Mouse (Mus musculus) midbrain, postnatal 0 days (tissue): ENCODE measurements around the gene Zkscan17. TPM values are rescaled to one million over a fixed set of nuclear protein-coding genes. Genes with fewer than 3 reads are reported as not detected.

ENCODE experiments used
- ATAC-seq: fragments of 200-750 bp; cut with Nextera tagmentation; 2 replicates; pipeline ENCODE4 v1.8.0; 2017; ENCODE audit warnings: moderate number of reproducible peaks, mild to moderate bottlenecking, moderate TSS enrichment, moderate library complexity; ENCODE audit not compliant: low FRiP score
- DNase-seq: peaks from one replicate; pipeline ENCODE4 v3.0.0-alpha.2; 2015; ENCODE audit warnings: low spot score
- H3K27ac ChIP-seq: fragments of 300-500 bp; sonication (generic); 2 replicates; pipeline ENCODE4 v1.5.1; 2014; ENCODE audit warnings: low read depth, mild to moderate bottlenecking, low read length, mixed read lengths
- H3K27me3 ChIP-seq: fragments of 300-500 bp; sonication (generic); 2 replicates; pipeline ENCODE4 v1.6.1; 2014; ENCODE audit warnings: low read length, control low read depth, mixed read lengths; ENCODE audit not compliant: insufficient read depth
- H3K36me3 ChIP-seq: fragments of 300-500 bp; sonication (generic); 2 replicates; pipeline ENCODE4 v1.6.1; 2014; ENCODE audit warnings: low read length, control low read depth, mixed read lengths; ENCODE audit not compliant: insufficient read depth
- H3K4me1 ChIP-seq: fragments of 300-500 bp; sonication (generic); 2 replicates; pipeline ENCODE4 v1.6.1; 2014; ENCODE audit warnings: mild to moderate bottlenecking, control low read depth, antibody characterized with exemption, low read length, mixed read lengths; ENCODE audit not compliant: insufficient read depth
- H3K4me2 ChIP-seq: fragments of 300-500 bp; sonication (generic); 2 replicates; pipeline ENCODE4 v1.6.1; 2014; ENCODE audit warnings: low read depth, mild to moderate bottlenecking, low read length, mixed read lengths; ENCODE audit not compliant: poor library complexity, severe bottlenecking
- H3K4me3 ChIP-seq: fragments of 300-500 bp; sonication (generic); 2 replicates; pipeline ENCODE4 v1.5.1; 2014; ENCODE audit warnings: low read depth, mild to moderate bottlenecking, low read length, moderate library complexity
- H3K9ac ChIP-seq: fragments of 300-500 bp; sonication (generic); replicated peaks from 2 replicates; pipeline ENCODE4 v1.6.1; 2014; ENCODE audit warnings: mild to moderate bottlenecking, low read length, moderate library complexity, mixed read lengths; ENCODE audit not compliant: poor library complexity, severe bottlenecking
- H3K9me3 ChIP-seq: fragments of 300-500 bp; sonication (generic); 2 replicates; pipeline ENCODE4 v1.6.1; 2016; ENCODE audit warnings: low read length, control low read depth
- CTCF ChIP-seq: IDR thresholded peaks from 2 replicates; pipeline ENCODE4 v1.5.1; 2016; ENCODE audit warnings: antibody characterized with exemption, mild to moderate bottlenecking
- WGBS: fragments of 180-500 bp; shearing (Covaris S2); extraction: QIAGEN DNeasy Blood & Tissue Kit; methylation state at CpG from one replicate; pipeline ENCODE4 v1.1.7; 2014; 5-methylcytosine and 5-hydroxymethylcytosine counted together
- polyA plus RNA-seq: library from polyadenylated mRNA; unstranded; fragments of >200 nt; fragmentation: Nextera tagmentation; extraction: Ambion mirVana; gene quantifications from 2 replicates; pipeline ENCODE4 v1.2.1, GENCODE M21; 2015
- total RNA-seq: library from RNA; depleted of rRNA; stranded (reverse); fragments of >200 nt; gene quantifications from 2 replicates; pipeline ENCODE4 v1.2.3, GENCODE M21; 2014

The Zkscan17 gene
- total and polyA plus RNA-seq, 2 experiments from 2014 or later: 14.7 to 20.2 TPM

- Histone ChIP-seq H3K9ac (no peak overlapping the region), H3K27ac (no peak overlapping the region), H3K36me3 (no peaks in the 10 kb centered on the region), H3K27me3 (no peaks in the 10 kb centered on the region), H3K9me3 (no peaks in the 10 kb centered on the region), H3K4me3 (no peak overlapping the region), H3K4me2 (no peak overlapping the region), H3K4me1 (no peaks in the 10 kb centered on the region)
- TF ChIP-seq CTCF: no peak
- no peak for ATAC-seq
- no peak for DNase-seq
- 76% methylated on average over 3 of the region's 3 CpGs for WGBS
These were observed 11.8 kb downstream of the Zkscan17 start for GRCm38 (mm10) chr11:59514789-59515188.

GRCm38 (mm10) chr11:59514381-59514780, 12.2 kb downstream of the Zkscan17 start:
- no peak for DNase-seq
- TF ChIP-seq CTCF: no peak
- no peak overlapping the region for H3K9ac ChIP-seq
- H3K9me3 ChIP-seq: no peaks in the 10 kb centered on the region
- no peak overlapping the region for H3K4me2 ChIP-seq
- H3K27me3 ChIP-seq: no peaks in the 10 kb centered on the region
- peaks cover 3% of the 10 kb centered on the region; the same call in 1 of the 2 replicates for H3K36me3 ChIP-seq
- no peak overlapping the region for H3K27ac ChIP-seq
- H3K4me1 ChIP-seq: no peaks in the 10 kb centered on the region
- ATAC-seq: no peak
- WGBS: 64% methylated on average over 6 of the region's 6 CpGs
- no peak overlapping the region for H3K4me3 ChIP-seq

- H3K4me3 ChIP-seq: no peak overlapping the region
- H3K36me3 ChIP-seq: peaks cover 3% of the 10 kb centered on the region; the same call in 1 of the 2 replicates
- H3K4me1 ChIP-seq: no peaks in the 10 kb centered on the region
- H3K9me3 ChIP-seq: no peaks in the 10 kb centered on the region
- WGBS: 82% methylated on average over 3 of the region's 3 CpGs
- peak; percentile 51 for TF ChIP-seq CTCF
- H3K9ac ChIP-seq: no peak overlapping the region
- ATAC-seq (no peak), DNase-seq (no peak)
- H3K4me2 ChIP-seq: no peak overlapping the region
- H3K27me3 ChIP-seq: no peaks in the 10 kb centered on the region
- no peak overlapping the region for H3K27ac ChIP-seq
These were observed 13.0 kb downstream of the Zkscan17 start for GRCm38 (mm10) chr11:59513556-59513955.

- no peak for DNase-seq
- H3K27me3 ChIP-seq: no peaks in the 10 kb centered on the region
- WGBS: 93% methylated on average over 10 of the region's 10 CpGs
- no peak for TF ChIP-seq CTCF
- H3K4me3 ChIP-seq: no peak overlapping the region
- H3K9me3 ChIP-seq: no peaks in the 10 kb centered on the region
- H3K27ac ChIP-seq: no peak overlapping the region
- no peak overlapping the region for H3K4me2 ChIP-seq
- no peaks in the 10 kb centered on the region for H3K4me1 ChIP-seq
- H3K36me3 ChIP-seq: peaks cover 3% of the 10 kb centered on the region; the same call in 1 of the 2 replicates
- no peak overlapping the region for H3K9ac ChIP-seq
- ATAC-seq: no peak
These were observed 13.8 kb downstream of the Zkscan17 start for GRCm38 (mm10) chr11:59512733-59513132.

GRCm38 (mm10) chr11:59511558-59511957, 15.0 kb downstream of the Zkscan17 start:
- DNase-seq: no peak
- ATAC-seq: no peak
- Histone ChIP-seq H3K4me1 (peaks cover 4% of the 10 kb centered on the region), H3K4me2 (no peak overlapping the region), H3K27me3 (no peaks in the 10 kb centered on the region), H3K9me3 (no peaks in the 10 kb centered on the region), H3K9ac (no peak overlapping the region), H3K4me3 (no peak overlapping the region), H3K36me3 (peaks cover 3% of the 10 kb centered on the region; the same call in 1 of the 2 replicates), H3K27ac (no peak overlapping the region)
- TF ChIP-seq CTCF: no peak
- WGBS: 86% methylated on average over 1 of the region's 1 CpGs

- 0% methylated on average over 14 of the region's 14 CpGs for WGBS
- Histone ChIP-seq H3K36me3 (peaks cover 23% of the 10 kb centered on the region; the same call in 1 of the 2 replicates), H3K4me1 (peaks cover 9% of the 10 kb centered on the region), H3K9me3 (no peaks in the 10 kb centered on the region), H3K27me3 (no peaks in the 10 kb centered on the region), H3K9ac (peak overlapping the region; percentile 96), H3K27ac (peak overlapping the region; percentile 91), H3K4me2 (peak overlapping the region; percentile 80), H3K4me3 (peak overlapping the region; percentile 84)
- DNase-seq: no peak
- peak; percentile 41; the same call in 1 of the 2 replicates for ATAC-seq
- TF ChIP-seq CTCF: peak; percentile 7; the same call in 1 of the 2 replicates
These were observed 19.9 kb downstream of the Zkscan17 start for GRCm38 (mm10) chr11:59506713-59507074.
